Mouse (Mus musculus) stomach, postnatal 0 days (tissue): ENCODE measurements around the gene Trafd1.

ENCODE experiments used
- CTCF ChIP-seq: IDR thresholded peaks from 2 replicates; pipeline ENCODE4 v1.5.1; 2016; ENCODE audit warnings: antibody characterized with exemption, low read depth, mild to moderate bottlenecking, moderate library complexity
- EP300 ChIP-seq: optimal IDR thresholded peaks from 2 replicates; pipeline ENCODE3; 2016; ENCODE audit warnings: antibody characterized with exemption

DNA sequence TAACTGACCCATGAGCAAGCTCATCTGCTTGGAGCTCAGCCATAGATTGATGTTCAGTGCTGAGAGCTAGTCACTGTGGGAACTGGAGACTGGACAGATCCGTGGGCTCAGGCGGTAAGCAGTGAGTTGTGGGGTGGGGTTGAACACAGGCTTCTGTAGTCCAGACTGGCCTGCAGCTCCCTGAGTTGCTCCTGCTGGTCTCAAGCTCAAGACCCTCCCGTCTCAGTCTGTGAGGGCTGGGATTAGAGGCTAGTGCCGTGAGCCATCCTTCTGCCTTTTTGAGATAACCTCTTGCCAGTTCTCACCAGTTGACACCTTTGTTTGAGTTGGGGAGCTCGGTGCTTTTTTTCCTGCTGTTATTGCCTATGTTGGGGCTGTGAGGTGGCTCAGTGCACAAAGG, 15.4 kb upstream of the Trafd1 start:
- TF ChIP-seq EP300 (no peak), CTCF (no peak)
